Mouse (Mus musculus): ENCODE results near the gene Gm9513. TPM values are rescaled to one million over a fixed set of nuclear protein-coding genes. Genes with fewer than 3 reads are reported as not detected.

Gene Gm9513
- total RNA-seq (2022) = not detected

- DNase-seq (ENCODE audit: low spot score in 2 of 2) = no peak
Measured at GRCm38 (mm10) chr9:36475338-36475737, at the start of gene Gm9513. TSS of gene Gm9513 (plus strand) at chr9:36475638.

GRCm38 (mm10) chr9:36431584-36431983, 43.9 kb upstream of the Gm9513 start, which contains the start of gene Gm7257:
TSS of gene Gm7257 (plus strand) at chr9:36431884.
- DNase-seq (ENCODE audit: low spot score in 2 of 2) = no peak

- no peak for DNase-seq (ENCODE audit: low spot score in 2 of 2)
Measured at GRCm38 (mm10) chr9:36435051-36435764, 40.2 kb upstream of the Gm9513 start.

GRCm38 (mm10) chr9:36494501-36495220, 19.2 kb downstream of the Gm9513 start:
- no peak for DNase-seq (ENCODE audit: low spot score in 2 of 2)

- DNase-seq (ENCODE audit: low spot score in 2 of 2) = no peak
Measured at GRCm38 (mm10) chr9:36495824-36496223, 20.4 kb downstream of the Gm9513 start.

GRCm38 (mm10) chr9:36504211-36504610, 28.8 kb downstream of the Gm9513 start:
- DNase-seq (ENCODE audit: low spot score in 2 of 2) = no peak

Other genes starting within 250 kb of the Gm9513 start
- gene Gm7257, start 43.8 kb upstream of the Gm9513 start, total RNA-seq (2022) = not detected
- gene Gm5615, start 66.3 kb downstream of the Gm9513 start, total RNA-seq (2022) = not detected
- not detected for gene Gm17689, start 107.0 kb downstream of the Gm9513 start, total RNA-seq (2022)
- gene A630095E13Rik, start 167.7 kb downstream of the Gm9513 start, total RNA-seq (2022) = not detected
- not detected for gene Acrv1, start 217.6 kb downstream of the Gm9513 start, total RNA-seq (2022)